Mouse (Mus musculus): ENCODE results near the gene Commd8.

DNA sequence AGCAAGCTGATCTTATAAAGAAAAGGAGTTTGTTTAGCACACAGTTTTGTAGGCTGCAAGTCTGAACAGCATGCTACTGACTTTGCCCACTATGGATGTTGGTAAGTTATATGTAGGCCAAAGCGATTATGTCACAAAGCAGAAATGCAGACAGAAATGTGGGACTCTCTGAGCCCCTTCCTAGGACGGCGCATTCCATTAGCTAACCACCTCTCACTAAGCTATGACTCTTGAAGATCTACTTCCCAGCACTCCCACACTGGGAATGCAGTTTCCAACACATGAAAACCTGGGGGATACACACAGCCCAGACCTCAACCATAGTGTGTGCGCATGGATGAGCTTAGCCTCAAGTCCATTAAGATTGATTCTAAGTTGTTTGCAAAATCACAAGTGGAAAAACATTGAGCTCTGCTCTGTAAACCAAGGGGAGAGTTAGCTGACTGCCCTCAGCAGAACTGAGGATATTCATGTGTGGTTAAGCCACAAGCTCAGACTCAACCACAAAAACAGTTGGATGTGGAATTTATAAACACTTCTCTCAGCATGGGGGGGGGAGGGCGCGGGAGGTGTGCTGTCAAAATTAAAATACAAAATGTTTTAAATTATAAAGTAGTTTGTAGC lies 45.5 kb downstream of the Commd8 start:
- TF ChIP-seq CTCF (IDR thresholded peaks at IDR 0.05; ENCODE audit: low read depth, low read length) (no peak), POLR2A (IDR thresholded peaks at IDR 0.05; ENCODE audit: extremely low read depth, insufficient read depth, low read length) (no peak)

All from liver, adult 2 months (tissue).